Mouse (Mus musculus): ENCODE results near the gene Rabac1. TPM values are rescaled to one million over a fixed set of nuclear protein-coding genes. Genes with fewer than 3 reads are reported as not detected.
A peak's percentile ranks its signal among the peaks of the same experiment; 100 is the strongest.

The Rabac1 gene
- polyA plus RNA-seq, 1 experiment from 2014 or later: 275 TPM

DNA sequence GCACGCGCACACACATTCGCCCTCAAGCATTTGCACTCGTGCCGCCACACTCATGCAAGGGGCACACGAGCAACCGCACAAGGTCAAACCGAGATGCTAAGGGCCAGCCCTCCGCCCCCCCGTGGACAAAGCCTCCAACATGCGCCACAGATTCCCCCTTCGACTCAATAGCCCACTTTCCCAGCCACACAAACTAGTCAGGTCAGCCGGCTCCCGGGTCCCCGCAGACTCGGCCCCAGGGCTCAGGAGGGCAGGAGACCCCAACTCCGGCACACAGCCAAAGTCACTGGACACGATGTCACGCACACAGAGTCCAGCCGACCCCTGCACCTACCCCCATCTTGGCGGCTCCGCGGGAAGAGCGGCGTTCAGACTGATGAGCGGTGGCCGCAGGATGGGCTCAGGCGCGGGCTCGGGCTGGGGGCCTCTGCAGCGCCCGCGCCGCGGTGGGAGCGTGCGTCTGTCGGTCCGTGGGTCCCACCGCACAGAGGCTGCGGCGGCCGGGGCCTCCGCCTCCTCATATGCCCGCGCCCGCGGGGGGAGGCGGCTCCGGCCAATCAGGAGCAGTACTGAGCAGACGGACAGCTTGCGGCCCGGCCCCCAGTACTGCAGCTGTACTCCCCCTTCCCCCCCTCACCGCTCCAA, 33.0 kb upstream of the Rabac1 start, which contains the start of gene Atp1a3:
TSS of gene Atp1a3 (minus strand) at position 538 of the 645 bp plus-strand sequence.
- 2% methylated on average over 52 of the region's 54 CpGs for WGBS
- peak within 1 kb of the TSS; percentile 59 for H3K4me2 ChIP-seq (ENCODE audit: low read depth, low read length)

DNA sequence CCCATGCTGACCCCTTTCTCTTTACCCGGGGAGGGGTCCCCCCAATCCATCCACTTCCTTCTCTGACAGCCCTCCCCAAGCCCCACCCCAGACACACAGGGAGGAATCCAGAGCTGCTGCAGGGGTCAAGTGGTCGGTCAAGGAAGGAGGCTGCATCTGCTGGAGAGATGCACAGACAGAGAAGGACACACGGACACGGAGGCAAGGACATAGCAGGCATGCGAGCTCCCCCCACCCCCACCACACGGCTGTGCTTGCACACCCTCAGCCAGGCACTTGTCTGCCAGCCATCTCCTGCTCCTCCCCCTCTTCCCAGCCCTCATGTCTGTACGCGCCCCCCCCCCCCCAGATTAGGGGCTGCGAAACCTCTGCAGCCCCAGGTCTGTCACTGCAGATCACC, 32.3 kb upstream of the Rabac1 start:
- Histone ChIP-seq H3K4me2 (ENCODE audit: low read depth, low read length) (no peak overlapping the region), H3K4me3 (ENCODE audit: low read length) (no peak overlapping the region), H3K9me3 (replicated peaks; ENCODE audit: control insufficient read depth, low read length) (no peaks in the 10 kb centered on the region), H3K4me1 (ENCODE audit: control insufficient read depth, insufficient read depth, low read length) (peaks cover 8% of the 10 kb centered on the region), H3K27ac (ENCODE audit: low read length) (no peak overlapping the region), H3K9ac (ENCODE audit: low read length) (no peak overlapping the region), H3K36me3 (ENCODE audit: control insufficient read depth, insufficient read depth) (no peaks in the 10 kb centered on the region), H3K27me3 (ENCODE audit: control insufficient read depth, insufficient read depth, low read length) (peaks cover 61% of the 10 kb centered on the region)
- 18% methylated on average over 7 of the region's 9 CpGs for WGBS
- no peak for ATAC-seq (replicated peaks; ENCODE audit: extremely low read depth, insufficient read depth, low FRiP score)

More for the DNA sequence above, 33.0 kb upstream of the Rabac1 start, which contains the start of gene Atp1a3:
- Histone ChIP-seq H3K9me3 (replicated peaks; ENCODE audit: control insufficient read depth, low read length) (no peaks in the 10 kb centered on the region), H3K9ac (ENCODE audit: low read length) (no peak within 1 kb of the TSS), H3K4me3 (ENCODE audit: low read length) (peak within 1 kb of the TSS; percentile 44), H3K27me3 (ENCODE audit: control insufficient read depth, insufficient read depth, low read length) (peaks cover 68% of the 10 kb centered on the region), H3K4me1 (ENCODE audit: control insufficient read depth, insufficient read depth, low read length) (peaks cover 12% of the 10 kb centered on the region), H3K36me3 (ENCODE audit: control insufficient read depth, insufficient read depth) (no peaks in the 10 kb centered on the region), H3K27ac (ENCODE audit: low read length) (no peak within 1 kb of the TSS)
- ATAC-seq (replicated peaks; ENCODE audit: extremely low read depth, insufficient read depth, low FRiP score): no peak

DNA sequence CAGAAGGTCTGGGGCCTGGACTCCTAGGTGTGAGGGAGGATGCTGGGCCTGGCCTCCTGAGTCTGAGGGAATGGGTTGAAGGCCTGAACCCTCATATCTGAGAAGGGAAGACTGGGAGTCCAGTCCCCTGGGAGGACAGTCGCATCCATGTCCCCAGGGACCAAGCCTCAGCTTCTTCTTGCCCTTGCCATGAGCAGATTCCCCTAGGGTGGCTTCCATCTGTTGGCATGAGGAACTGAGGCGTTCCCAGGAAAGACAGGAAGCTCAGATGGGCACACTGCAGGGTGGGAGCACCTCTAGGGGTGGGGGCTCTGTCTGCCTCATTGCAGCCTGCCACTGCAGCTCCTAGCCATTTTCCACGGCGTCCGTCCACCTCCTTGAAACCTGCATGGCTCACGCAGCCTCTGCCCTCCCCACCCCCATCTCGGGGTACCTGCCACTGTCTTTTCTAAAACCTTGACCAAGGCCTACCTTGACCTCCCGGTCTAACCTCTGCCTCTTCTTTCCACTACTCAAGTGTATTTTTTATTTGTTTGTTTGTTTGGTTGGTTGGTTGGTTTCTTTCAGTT, 31.4 kb upstream of the Rabac1 start:
- WGBS: 83% methylated on average over 8 of the region's 8 CpGs

DNA sequence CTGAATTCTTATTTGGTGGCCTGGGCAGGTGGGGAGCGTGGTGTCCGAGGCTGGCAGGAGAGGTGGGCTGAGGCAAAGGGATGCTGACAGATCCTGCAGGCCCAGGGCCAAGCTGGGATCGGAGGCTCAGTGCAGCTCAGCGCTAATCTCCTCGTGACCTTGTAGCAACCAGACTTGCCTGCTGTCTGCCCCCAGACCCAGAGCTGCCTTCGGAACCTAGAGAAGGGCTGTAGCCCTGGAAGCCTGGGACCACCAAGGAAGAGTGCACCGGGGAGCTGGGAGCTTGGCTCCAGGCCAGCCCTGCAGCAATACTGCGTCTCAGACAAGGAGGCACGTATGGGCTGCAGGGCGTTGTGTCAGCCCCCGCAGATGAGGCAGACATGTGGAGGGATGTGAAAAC, 30.7 kb upstream of the Rabac1 start:
- H3K4me3 ChIP-seq (ENCODE audit: low read length): no peak overlapping the region
- H3K36me3 ChIP-seq (ENCODE audit: control insufficient read depth, insufficient read depth): no peaks in the 10 kb centered on the region
- H3K27ac ChIP-seq (ENCODE audit: low read length): no peak overlapping the region
- peaks cover 5% of the 10 kb centered on the region for H3K4me1 ChIP-seq (ENCODE audit: control insufficient read depth, insufficient read depth, low read length)
- no peak overlapping the region for H3K9ac ChIP-seq (ENCODE audit: low read length)
- no peaks in the 10 kb centered on the region for H3K9me3 ChIP-seq (replicated peaks; ENCODE audit: control insufficient read depth, low read length)
- H3K4me2 ChIP-seq (ENCODE audit: low read depth, low read length): no peak overlapping the region
- 41% methylated on average over 11 of the region's 11 CpGs for WGBS
- no peak for ATAC-seq (replicated peaks; ENCODE audit: extremely low read depth, insufficient read depth, low FRiP score)
- H3K27me3 ChIP-seq (ENCODE audit: control insufficient read depth, insufficient read depth, low read length): peaks cover 47% of the 10 kb centered on the region

More for the DNA sequence above, 31.4 kb upstream of the Rabac1 start:
- no peak for ATAC-seq (replicated peaks; ENCODE audit: extremely low read depth, insufficient read depth, low FRiP score)
- Histone ChIP-seq H3K4me1 (ENCODE audit: control insufficient read depth, insufficient read depth, low read length) (peaks cover 5% of the 10 kb centered on the region), H3K27me3 (ENCODE audit: control insufficient read depth, insufficient read depth, low read length) (peaks cover 52% of the 10 kb centered on the region), H3K4me3 (ENCODE audit: low read length) (no peak overlapping the region), H3K4me2 (ENCODE audit: low read depth, low read length) (no peak overlapping the region), H3K27ac (ENCODE audit: low read length) (no peak overlapping the region), H3K36me3 (ENCODE audit: control insufficient read depth, insufficient read depth) (no peaks in the 10 kb centered on the region), H3K9me3 (replicated peaks; ENCODE audit: control insufficient read depth, low read length) (no peaks in the 10 kb centered on the region), H3K9ac (ENCODE audit: low read length) (no peak overlapping the region)

- Histone ChIP-seq H3K4me3 (ENCODE audit: low read length) (no peak overlapping the region), H3K9ac (ENCODE audit: low read length) (no peak overlapping the region), H3K4me2 (ENCODE audit: low read depth, low read length) (no peak overlapping the region), H3K36me3 (ENCODE audit: control insufficient read depth, insufficient read depth) (no peaks in the 10 kb centered on the region), H3K4me1 (ENCODE audit: control insufficient read depth, insufficient read depth, low read length) (peaks cover 5% of the 10 kb centered on the region), H3K27me3 (ENCODE audit: control insufficient read depth, insufficient read depth, low read length) (peaks cover 21% of the 10 kb centered on the region), H3K9me3 (replicated peaks; ENCODE audit: control insufficient read depth, low read length) (no peaks in the 10 kb centered on the region), H3K27ac (ENCODE audit: low read length) (peak overlapping the region; percentile 19; the same call in 1 of the 2 replicates)
- ATAC-seq (replicated peaks; ENCODE audit: extremely low read depth, insufficient read depth, low FRiP score): no peak
- WGBS: 56% methylated on average over 12 of the region's 12 CpGs
Measured at GRCm38 (mm10) chr7:25000711-25001110, 28.2 kb upstream of the Rabac1 start.

DNA sequence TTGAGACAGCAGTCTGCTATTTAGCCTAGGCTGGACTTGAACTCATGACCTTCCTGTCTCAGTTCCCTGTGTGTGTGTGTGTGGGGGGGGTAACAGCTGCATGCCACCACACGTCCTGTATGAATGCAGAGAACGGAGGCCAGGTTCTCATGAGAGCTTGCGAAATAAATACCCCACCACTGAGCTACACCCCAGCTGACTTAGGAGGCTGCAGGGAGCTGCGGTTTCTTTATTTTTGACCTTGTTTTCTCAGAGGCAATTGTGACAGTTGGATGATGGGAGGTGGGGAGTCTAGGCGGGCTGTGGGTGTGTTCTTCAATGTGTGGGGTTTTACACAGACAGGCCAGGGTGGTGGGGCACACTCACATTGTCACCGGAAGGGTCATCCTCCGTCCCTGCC, 27.7 kb upstream of the Rabac1 start:
- H3K27me3 ChIP-seq (ENCODE audit: control insufficient read depth, insufficient read depth, low read length): peaks cover 16% of the 10 kb centered on the region
- 54% methylated on average over 7 of the region's 7 CpGs for WGBS
- no peaks in the 10 kb centered on the region for H3K36me3 ChIP-seq (ENCODE audit: control insufficient read depth, insufficient read depth)
- H3K27ac ChIP-seq (ENCODE audit: low read length): peak overlapping the region; percentile 19; the same call in 1 of the 2 replicates
- no peak overlapping the region for H3K9ac ChIP-seq (ENCODE audit: low read length)
- no peaks in the 10 kb centered on the region for H3K9me3 ChIP-seq (replicated peaks; ENCODE audit: control insufficient read depth, low read length)
- ATAC-seq (replicated peaks; ENCODE audit: extremely low read depth, insufficient read depth, low FRiP score): peak; percentile 59; the same call in 1 of the 2 replicates
- H3K4me3 ChIP-seq (ENCODE audit: low read length): no peak overlapping the region
- no peak overlapping the region for H3K4me2 ChIP-seq (ENCODE audit: low read depth, low read length)
- no peaks in the 10 kb centered on the region; the same call in 1 of the 2 replicates for H3K4me1 ChIP-seq (ENCODE audit: control insufficient read depth, insufficient read depth, low read length)

DNA sequence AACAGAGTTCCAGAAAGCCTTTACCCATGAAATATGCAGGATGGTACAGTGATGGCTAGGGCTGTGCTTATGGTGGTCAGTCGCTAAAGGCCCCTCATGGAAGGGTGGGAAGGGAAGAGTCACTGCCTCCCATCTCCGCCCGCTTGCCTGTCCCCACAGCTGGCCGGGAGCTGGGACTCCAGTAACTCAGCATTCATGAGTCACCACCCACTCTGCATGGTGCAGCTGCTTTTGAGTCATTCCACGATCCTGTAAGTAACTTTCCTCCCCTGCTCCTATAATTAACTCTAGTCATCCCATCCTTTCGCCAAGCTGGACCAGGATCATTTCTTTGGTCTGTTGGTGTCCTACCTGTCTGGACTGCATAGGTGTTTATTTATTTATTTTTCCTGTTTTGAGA, 20.5 kb upstream of the Rabac1 start:
- H3K9me3 ChIP-seq (replicated peaks; ENCODE audit: control insufficient read depth, low read length): no peaks in the 10 kb centered on the region
- H3K27ac ChIP-seq (ENCODE audit: low read length): no peak overlapping the region
- 68% methylated on average over 6 of the region's 6 CpGs for WGBS
- no peak overlapping the region for H3K4me2 ChIP-seq (ENCODE audit: low read depth, low read length)
- no peak overlapping the region for H3K9ac ChIP-seq (ENCODE audit: low read length)
- no peak for ATAC-seq (replicated peaks; ENCODE audit: extremely low read depth, insufficient read depth, low FRiP score)
- no peaks in the 10 kb centered on the region for H3K36me3 ChIP-seq (ENCODE audit: control insufficient read depth, insufficient read depth)
- no peaks in the 10 kb centered on the region; the same call in 1 of the 2 replicates for H3K27me3 ChIP-seq (ENCODE audit: control insufficient read depth, insufficient read depth, low read length)
- H3K4me3 ChIP-seq (ENCODE audit: low read length): no peak overlapping the region
- H3K4me1 ChIP-seq (ENCODE audit: control insufficient read depth, insufficient read depth, low read length): no peaks in the 10 kb centered on the region

DNA sequence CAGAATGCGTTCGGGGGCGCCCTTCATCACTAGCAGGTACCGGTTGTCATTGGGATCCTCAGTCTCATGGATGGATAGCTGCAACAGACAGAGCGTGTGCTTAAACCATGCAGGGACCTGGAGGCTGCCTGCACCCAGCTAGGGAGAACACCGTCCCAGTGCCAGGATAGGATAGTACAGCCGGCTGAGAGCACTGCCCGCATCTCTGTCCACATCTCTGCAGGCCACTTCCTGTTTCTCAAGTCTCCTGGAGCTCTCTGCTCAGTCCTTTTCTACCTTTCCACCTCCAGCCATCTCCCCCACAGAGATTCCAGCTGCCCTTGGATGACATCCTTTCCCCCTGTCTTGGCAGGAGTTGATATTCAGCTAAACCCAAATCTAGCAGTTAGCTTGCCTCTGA, 17.9 kb upstream of the Rabac1 start:
- WGBS: 76% methylated on average over 8 of the region's 8 CpGs

GRCm38 (mm10) chr7:24987941-24988340, 15.4 kb upstream of the Rabac1 start:
- no peaks in the 10 kb centered on the region for H3K9me3 ChIP-seq (replicated peaks; ENCODE audit: control insufficient read depth, low read length)
- no peak overlapping the region for H3K9ac ChIP-seq (ENCODE audit: low read length)
- WGBS: 71% methylated on average over 14 of the region's 14 CpGs
- no peak for ATAC-seq (replicated peaks; ENCODE audit: extremely low read depth, insufficient read depth, low FRiP score)
- no peak overlapping the region for H3K4me3 ChIP-seq (ENCODE audit: low read length)
- no peaks in the 10 kb centered on the region for H3K36me3 ChIP-seq (ENCODE audit: control insufficient read depth, insufficient read depth)
- no peaks in the 10 kb centered on the region for H3K27me3 ChIP-seq (ENCODE audit: control insufficient read depth, insufficient read depth, low read length)
- no peak overlapping the region for H3K27ac ChIP-seq (ENCODE audit: low read length)
- no peaks in the 10 kb centered on the region for H3K4me1 ChIP-seq (ENCODE audit: control insufficient read depth, insufficient read depth, low read length)
- H3K4me2 ChIP-seq (ENCODE audit: low read depth, low read length): no peak overlapping the region

More for the DNA sequence above, 17.9 kb upstream of the Rabac1 start:
- no peak overlapping the region for H3K9ac ChIP-seq (ENCODE audit: low read length)
- no peak overlapping the region for H3K4me2 ChIP-seq (ENCODE audit: low read depth, low read length)
- ATAC-seq (replicated peaks; ENCODE audit: extremely low read depth, insufficient read depth, low FRiP score): no peak
- no peaks in the 10 kb centered on the region; the same call in 1 of the 2 replicates for H3K27me3 ChIP-seq (ENCODE audit: control insufficient read depth, insufficient read depth, low read length)
- no peak overlapping the region for H3K4me3 ChIP-seq (ENCODE audit: low read length)
- H3K27ac ChIP-seq (ENCODE audit: low read length): no peak overlapping the region
- H3K4me1 ChIP-seq (ENCODE audit: control insufficient read depth, insufficient read depth, low read length): no peaks in the 10 kb centered on the region
- H3K9me3 ChIP-seq (replicated peaks; ENCODE audit: control insufficient read depth, low read length): no peaks in the 10 kb centered on the region
- no peaks in the 10 kb centered on the region for H3K36me3 ChIP-seq (ENCODE audit: control insufficient read depth, insufficient read depth)

All from heart, embryonic 16.5 days (tissue).